Mouse (Mus musculus) ES-Bruce4 (cell line): ENCODE results near the gene Cux2. TPM values are rescaled to one million over a fixed set of nuclear protein-coding genes. Genes with fewer than 3 reads are reported as not detected.

Experiments used
- H3K27ac ChIP-seq: 2 replicates; pipeline ENCODE4 v1.5.1; 2012; ENCODE audit warnings: low read length, inconsistent platforms; ENCODE audit not compliant: insufficient read depth
- H3K27me3 ChIP-seq: 2 replicates; pipeline ENCODE4 v1.6.1; 2012; ENCODE audit warnings: mild to moderate bottlenecking, low read length, inconsistent platforms; ENCODE audit not compliant: control insufficient read depth, poor library complexity, insufficient read depth, severe bottlenecking
- H3K36me3 ChIP-seq: 2 replicates; pipeline ENCODE4 v1.6.1; 2012; ENCODE audit warnings: inconsistent platforms, mild to moderate bottlenecking, low read length, moderate library complexity; ENCODE audit not compliant: control insufficient read depth, poor library complexity, insufficient read depth, severe bottlenecking
- H3K4me1 ChIP-seq: one replicate; pipeline ENCODE4 v1.8.1; 2011; ENCODE audit warnings: low read length; ENCODE audit not compliant: control insufficient read depth, insufficient read depth
- H3K4me3 ChIP-seq: 2 replicates; pipeline ENCODE4 v1.5.1; 2011; ENCODE audit warnings: low read depth, mild to moderate bottlenecking, low read length
- H3K9ac ChIP-seq: 2 replicates; pipeline ENCODE4 v1.6.1; 2012; ENCODE audit warnings: low read depth, mild to moderate bottlenecking, inconsistent platforms; ENCODE audit not compliant: poor library complexity, severe bottlenecking
- H3K9me3 ChIP-seq: replicated peaks from 2 replicates; pipeline ENCODE4 v1.6.1; 2012; ENCODE audit warnings: mild to moderate bottlenecking, low read length, inconsistent platforms; ENCODE audit not compliant: control insufficient read depth, poor library complexity, insufficient read depth, severe bottlenecking
- CTCF ChIP-seq: IDR thresholded peaks from one replicate; pipeline ENCODE4 v1.8.1; 2011; ENCODE audit warnings: low read depth, low read length
- EP300 ChIP-seq: IDR thresholded peaks from 2 replicates; pipeline ENCODE4 v1.6.1; 2011; ENCODE audit warnings: low read depth, low read length; ENCODE audit not compliant: insufficient read depth
- POLR2A ChIP-seq: IDR thresholded peaks from one replicate; pipeline ENCODE4 v1.8.1; 2011; ENCODE audit warnings: low read length; ENCODE audit not compliant: insufficient read depth
- polyA plus RNA-seq: library from polyadenylated mRNA; stranded (reverse); fragments of >200 nt; gene quantifications from 2 replicates; pipeline ENCODE4 v1.2.4, GENCODE M21; 2011; ENCODE audit warnings: low read depth; ENCODE audit not compliant: missing spikeins, insufficient read depth, insufficient read length

Cux2 gene
- polyA plus RNA-seq, 1 experiment: 3.6 TPM

DNA sequence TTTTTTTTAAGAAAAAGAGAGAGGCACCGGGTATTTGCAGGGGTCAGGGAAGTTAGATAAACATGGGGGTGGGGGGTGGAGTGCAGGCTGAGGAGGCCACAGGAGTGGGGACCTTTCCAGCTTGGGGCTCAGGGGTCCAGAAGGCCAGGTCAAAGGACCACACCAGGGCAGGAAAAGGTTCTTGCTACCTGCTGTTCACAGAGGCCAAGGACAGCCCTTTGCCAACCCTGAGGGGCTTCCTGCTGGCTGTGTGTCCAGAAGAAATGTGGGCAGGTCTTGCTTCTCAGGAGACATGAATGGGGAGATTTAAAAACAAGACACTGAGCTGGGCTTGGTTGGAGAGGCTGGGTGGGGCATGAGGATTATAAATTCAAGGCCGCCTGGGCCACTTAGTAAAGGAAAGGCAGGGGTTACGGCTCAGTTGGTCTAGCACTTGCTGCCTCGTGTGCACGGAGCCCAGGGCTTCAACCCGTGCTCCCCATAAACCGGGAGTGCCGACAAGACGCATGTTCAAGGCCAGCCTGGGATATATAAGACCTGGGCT lies 160.0 kb downstream of the Cux2 start:
- Histone ChIP-seq H3K9ac (no peak overlapping the region), H3K27ac (no peak overlapping the region), H3K27me3 (no peaks in the 10 kb centered on the region), H3K36me3 (no peaks in the 10 kb centered on the region), H3K4me1 (no peaks in the 10 kb centered on the region), H3K9me3 (no peaks in the 10 kb centered on the region), H3K4me3 (no peak overlapping the region)
- TF ChIP-seq POLR2A (no peak), EP300 (0 out of 2 replicates have a peak, but pooled peaks have one; percentile 40), CTCF (no peak)

DNA sequence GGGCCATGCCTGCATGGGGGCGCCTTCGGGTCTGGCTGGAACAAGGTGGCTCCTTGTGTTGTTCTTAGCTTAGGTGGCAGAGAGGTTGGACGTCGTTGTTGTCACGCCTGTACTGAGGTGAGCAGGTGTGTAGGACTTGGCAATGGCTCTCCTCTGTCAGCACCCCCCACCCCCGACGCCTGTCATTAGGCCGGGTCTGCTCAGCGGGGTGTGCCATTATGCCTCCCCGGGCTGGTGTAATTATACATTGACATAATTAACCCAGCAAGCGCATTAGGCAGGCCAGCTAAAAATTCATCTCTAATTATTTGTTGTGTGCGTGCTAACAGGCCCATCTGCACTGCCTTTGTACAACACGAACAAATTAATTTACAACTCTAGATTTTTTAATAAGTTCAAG lies 160.5 kb downstream of the Cux2 start:
- H3K4me1 ChIP-seq: no peaks in the 10 kb centered on the region
- no peaks in the 10 kb centered on the region for H3K9me3 ChIP-seq
- H3K9ac ChIP-seq: no peak overlapping the region
- no peaks in the 10 kb centered on the region for H3K36me3 ChIP-seq
- no peaks in the 10 kb centered on the region for H3K27me3 ChIP-seq
- H3K4me3 ChIP-seq: no peak overlapping the region
- no peak for TF ChIP-seq EP300
- TF ChIP-seq POLR2A: no peak
- TF ChIP-seq CTCF: no peak
- H3K27ac ChIP-seq: no peak overlapping the region

DNA sequence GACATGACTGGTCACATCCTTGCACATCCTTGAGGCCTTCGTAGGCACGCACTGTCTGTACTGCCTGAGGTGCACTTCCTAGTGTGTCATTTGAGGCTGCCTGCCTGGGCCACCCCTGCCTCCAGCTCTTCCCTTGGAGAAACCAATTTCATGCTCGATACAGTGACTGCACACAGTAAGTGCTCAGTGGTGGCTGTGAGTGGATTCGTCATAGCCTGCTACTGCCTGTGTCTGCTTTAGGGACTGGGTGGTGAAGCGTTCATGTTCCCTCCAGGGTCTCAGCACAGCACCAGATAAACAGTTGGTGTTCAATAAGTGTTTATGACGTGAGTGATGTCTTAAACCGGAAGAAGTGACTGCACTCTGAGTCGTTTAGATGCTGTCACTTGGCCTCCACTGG lies 166.5 kb downstream of the Cux2 start:
- H3K36me3 ChIP-seq: no peaks in the 10 kb centered on the region
- no peaks in the 10 kb centered on the region for H3K9me3 ChIP-seq
- TF ChIP-seq EP300 (no peak), CTCF (no peak), POLR2A (no peak)
- H3K4me1 ChIP-seq: peaks cover 7% of the 10 kb centered on the region
- no peaks in the 10 kb centered on the region for H3K27me3 ChIP-seq
- H3K27ac ChIP-seq: no peak overlapping the region
- H3K4me3 ChIP-seq: no peak overlapping the region
- no peak overlapping the region for H3K9ac ChIP-seq

DNA sequence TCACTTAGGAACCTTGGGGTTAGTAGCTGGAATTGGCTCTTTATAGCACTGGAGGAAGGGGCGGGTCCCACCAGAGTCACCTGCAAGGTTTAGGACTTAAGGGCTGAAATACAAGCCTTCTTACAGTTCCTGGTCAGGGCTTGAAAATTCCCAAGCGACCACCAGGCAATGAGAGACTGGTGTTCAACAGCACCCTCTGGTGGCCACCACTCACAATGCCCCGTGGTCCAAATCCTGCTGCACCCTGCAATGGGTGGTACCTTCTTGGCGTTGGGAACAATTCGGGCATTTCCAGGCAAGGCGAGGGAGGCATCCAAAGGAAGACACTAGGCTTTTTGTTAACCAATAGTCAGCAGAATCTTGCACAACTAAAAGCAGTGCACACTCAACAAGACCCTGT lies 170.7 kb downstream of the Cux2 start:
- Histone ChIP-seq H3K4me1 (peaks cover 7% of the 10 kb centered on the region), H3K9me3 (no peaks in the 10 kb centered on the region), H3K27me3 (no peaks in the 10 kb centered on the region), H3K27ac (no peak overlapping the region), H3K9ac (no peak overlapping the region), H3K4me3 (no peak overlapping the region), H3K36me3 (no peaks in the 10 kb centered on the region)
- peak; percentile 94 for TF ChIP-seq CTCF
- TF ChIP-seq EP300: no peak
- TF ChIP-seq POLR2A: no peak

DNA sequence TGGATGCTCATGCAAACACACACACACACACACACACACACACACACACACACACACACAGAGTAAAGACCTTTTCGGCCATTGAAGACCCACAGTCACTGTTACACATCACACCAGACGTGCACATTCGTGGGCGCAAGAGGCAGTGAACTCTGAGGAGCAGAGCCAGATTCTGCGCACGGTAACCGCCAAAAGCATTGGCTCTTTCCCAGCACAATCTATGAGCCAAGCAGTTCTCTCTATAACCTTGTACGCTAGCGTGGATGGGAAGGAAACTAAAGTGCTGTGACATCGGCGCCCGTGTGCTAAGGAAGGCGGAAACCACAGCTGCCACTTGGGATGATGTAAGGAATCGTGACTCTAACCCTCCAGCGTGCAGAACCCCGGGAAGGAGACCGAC lies 171.2 kb downstream of the Cux2 start:
- H3K9ac ChIP-seq: no peak overlapping the region

DNA sequence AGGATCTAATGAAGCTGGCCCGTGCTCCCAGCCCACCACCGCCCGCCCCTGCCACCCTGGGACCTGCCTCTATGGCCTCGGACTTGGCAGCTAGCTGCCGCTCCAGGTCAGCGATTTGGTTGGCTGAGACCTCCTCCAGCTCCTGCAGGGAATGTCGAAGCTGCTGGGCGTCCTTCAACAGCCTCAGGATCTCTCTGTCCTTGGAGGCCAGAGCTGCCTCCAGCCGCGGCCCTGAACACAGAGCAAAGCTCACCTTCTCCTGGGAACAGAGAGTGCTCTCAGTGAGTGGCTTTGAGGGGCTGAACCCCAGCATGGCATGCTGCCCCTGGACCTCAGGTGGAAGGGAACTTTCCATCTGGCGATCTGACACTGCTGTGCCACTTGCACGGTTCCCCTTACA lies 173.0 kb downstream of the Cux2 start:
- Histone ChIP-seq H3K4me3 (no peak overlapping the region), H3K4me1 (peaks cover 2% of the 10 kb centered on the region), H3K36me3 (no peaks in the 10 kb centered on the region), H3K27me3 (no peaks in the 10 kb centered on the region), H3K27ac (no peak overlapping the region), H3K9me3 (no peaks in the 10 kb centered on the region), H3K9ac (no peak overlapping the region)
- TF ChIP-seq CTCF: no peak
- no peak for TF ChIP-seq EP300
- TF ChIP-seq POLR2A: no peak

More for the DNA sequence above, 171.2 kb downstream of the Cux2 start:
- Histone ChIP-seq H3K27me3 (no peaks in the 10 kb centered on the region), H3K36me3 (no peaks in the 10 kb centered on the region), H3K4me3 (no peak overlapping the region), H3K4me1 (peaks cover 7% of the 10 kb centered on the region), H3K9me3 (no peaks in the 10 kb centered on the region), H3K27ac (no peak overlapping the region)
- TF ChIP-seq CTCF (no peak), EP300 (no peak), POLR2A (no peak)
